Mouse (Mus musculus) right cerebral cortex, postnatal 4 days (tissue): ENCODE measurements at regions not wholly inside any gene's neighbourhood (a gene's known extent, or its start where the extent isn't known, plus 50 kb on each side); places are given as distances from the start of the nearest gene placed in this dataset.

ENCODE experiments used
- DNase-seq: peaks from one replicate; pipeline ENCODE4 v3.0.0-alpha.2; 2022

GRCm38 (mm10) chr3:42593792-42594433 lies 851.5 kb downstream of the D3Ertd751e start:
- no peak for DNase-seq

GRCm38 (mm10) chr3:42596686-42597085 lies 854.3 kb downstream of the D3Ertd751e start:
- no peak for DNase-seq
